Mouse (Mus musculus): Measurements from ENCODE around the gene Cd164l2.

DNA sequence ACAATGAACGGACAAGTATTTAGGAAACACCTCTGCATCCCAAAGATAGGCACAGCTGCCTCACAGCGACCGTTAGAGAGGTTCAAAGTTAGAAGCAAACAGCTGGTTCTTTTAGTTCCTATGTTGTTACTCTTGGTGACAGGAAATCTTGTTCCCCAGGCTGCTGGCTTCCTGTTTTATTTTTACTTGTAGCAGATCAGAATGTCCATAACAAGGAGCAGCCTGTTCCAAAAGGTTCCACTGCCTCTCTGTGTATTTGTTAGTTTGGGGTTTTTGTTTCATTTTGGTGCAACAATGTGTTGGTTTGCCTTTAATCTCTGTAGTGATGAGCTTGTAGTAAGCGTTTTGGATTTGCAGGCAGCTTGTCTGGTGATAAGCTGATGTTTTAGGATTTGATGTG lies 37.6 kb upstream of the Cd164l2 start:
- TF ChIP-seq ZNF384 (IDR thresholded peaks at IDR 0.05; ENCODE audit: low read depth, low read length): no peak
- TF ChIP-seq ZC3H11A (IDR thresholded peaks at IDR 0.05; ENCODE audit: borderline replicate concordance, low read depth, low read length): no peak
- TF ChIP-seq MAFK (IDR thresholded peaks at IDR 0.05; ENCODE audit: insufficient read depth, low read depth, low read length): no peak
